Mouse (Mus musculus): ENCODE measurements around the gene Rps6ka2. TPM values are rescaled to one million over a fixed set of nuclear protein-coding genes. Genes with fewer than 3 reads are reported as not detected.
A peak's percentile ranks its signal among the peaks of the same experiment; 100 is the strongest.
"Not testable (repeated sequence)": the region's sequence is repeated elsewhere in the genome, so short reads cannot be mapped to it uniquely, and the experiment has no call there.

Rps6ka2 gene
- polyA plus RNA-seq, 1 experiment from 2014 or later: 31.3 TPM

DNA sequence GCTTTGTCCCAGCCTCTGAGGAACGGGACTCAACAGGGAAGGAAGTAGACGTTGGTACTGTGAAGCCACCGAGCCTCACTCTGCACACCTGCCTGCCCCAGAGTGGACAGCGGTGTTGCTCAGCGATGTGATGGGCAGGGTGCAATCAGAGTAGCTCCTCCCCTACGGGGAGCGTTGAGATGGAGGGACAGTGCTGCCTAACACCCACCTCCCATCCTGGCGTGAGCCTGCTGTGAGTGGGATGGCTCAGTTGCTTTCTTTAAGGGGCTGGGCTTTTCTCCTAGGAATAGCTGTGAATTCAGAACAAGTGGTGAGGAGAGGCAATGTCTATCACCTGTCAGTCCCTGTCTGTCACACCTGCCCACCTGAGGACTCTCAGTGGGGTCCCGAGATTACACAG is 12.3 kb downstream of the Rps6ka2 start:
- Histone ChIP-seq H3K4me3 (no peak overlapping the region), H3K36me3 (peaks cover 4% of the 10 kb centered on the region), H3K27me3 (ENCODE audit: insufficient read depth, poor library complexity, severe bottlenecking) (no peaks in the 10 kb centered on the region), H3K9me3 (no peaks in the 10 kb centered on the region), H3K4me1 (replicated peaks) (peaks cover 50% of the 10 kb centered on the region), H3K27ac (no peak overlapping the region)
- WGBS: 62% methylated on average over 9 of the region's 9 CpGs
- DNase-seq (ENCODE audit: low spot score): no peak

DNA sequence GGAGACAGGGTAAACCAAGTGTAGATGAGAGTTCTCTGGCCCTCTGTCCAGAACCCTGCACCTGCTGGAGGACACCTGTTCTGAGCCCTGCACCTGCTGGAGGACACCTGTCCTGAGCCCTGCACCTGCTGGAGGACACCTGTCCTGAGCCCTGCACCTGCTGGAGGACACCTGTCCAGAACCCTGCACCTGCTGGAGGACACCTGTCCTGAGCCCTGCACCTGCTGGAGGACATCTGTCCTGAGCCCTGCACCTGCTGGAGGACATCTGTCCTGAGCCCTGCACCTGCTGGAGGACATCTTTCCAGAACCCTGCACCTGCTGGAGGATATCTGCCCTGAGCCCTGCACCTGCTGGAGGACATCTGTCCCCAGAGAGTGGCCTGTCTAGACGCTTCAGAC is 17.1 kb downstream of the Rps6ka2 start:
- WGBS: 95% methylated on average over 1 of the region's 1 CpGs
- not testable (repeated sequence) for H3K4me3 ChIP-seq; H3K9me3 ChIP-seq; H3K27ac ChIP-seq; DNase-seq (ENCODE audit: low spot score); H3K27me3 ChIP-seq (ENCODE audit: insufficient read depth, poor library complexity, severe bottlenecking)
- Histone ChIP-seq H3K4me1 (replicated peaks) (peaks cover 20% of the 10 kb centered on the region), H3K36me3 (peaks cover 24% of the 10 kb centered on the region)

GRCm38 (mm10) chr17:7189425-7189824 is 19.5 kb downstream of the Rps6ka2 start:
- Histone ChIP-seq H3K27me3 (ENCODE audit: insufficient read depth, poor library complexity, severe bottlenecking) (no peaks in the 10 kb centered on the region), H3K27ac (no peak overlapping the region), H3K9me3 (no peaks in the 10 kb centered on the region), H3K4me3 (no peak overlapping the region), H3K36me3 (peaks cover 24% of the 10 kb centered on the region), H3K4me1 (replicated peaks) (peaks cover 6% of the 10 kb centered on the region)
- no peak for DNase-seq (ENCODE audit: low spot score)
- WGBS: 94% methylated on average over 3 of the region's 3 CpGs

DNA sequence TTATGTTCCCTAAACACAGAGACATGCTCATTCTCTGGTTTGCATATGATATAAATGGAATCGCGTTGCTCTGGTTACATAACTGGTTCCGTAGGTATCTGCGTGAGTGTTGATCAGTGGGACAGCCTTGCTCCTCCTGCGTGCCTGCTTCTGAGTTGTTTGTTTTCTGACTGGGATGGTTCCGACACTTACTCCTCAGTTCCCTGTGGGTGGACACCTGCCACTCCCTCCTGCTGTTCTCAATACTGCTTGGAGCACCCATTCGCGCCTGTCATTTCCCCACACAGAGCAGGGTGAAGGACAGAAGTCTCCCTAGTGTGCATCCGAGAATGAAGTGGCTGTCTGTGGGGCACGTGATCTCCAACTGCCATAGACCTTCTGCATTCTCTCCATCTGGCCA is 20.1 kb downstream of the Rps6ka2 start:
- peaks cover 24% of the 10 kb centered on the region for H3K36me3 ChIP-seq
- H3K9me3 ChIP-seq: no peaks in the 10 kb centered on the region
- WGBS: 88% methylated on average over 10 of the region's 10 CpGs
- no peak overlapping the region for H3K27ac ChIP-seq
- no peak overlapping the region for H3K4me3 ChIP-seq
- H3K4me1 ChIP-seq (replicated peaks): peaks cover under 1% of the 10 kb centered on the region
- DNase-seq (ENCODE audit: low spot score): no peak
- no peaks in the 10 kb centered on the region for H3K27me3 ChIP-seq (ENCODE audit: insufficient read depth, poor library complexity, severe bottlenecking)

DNA sequence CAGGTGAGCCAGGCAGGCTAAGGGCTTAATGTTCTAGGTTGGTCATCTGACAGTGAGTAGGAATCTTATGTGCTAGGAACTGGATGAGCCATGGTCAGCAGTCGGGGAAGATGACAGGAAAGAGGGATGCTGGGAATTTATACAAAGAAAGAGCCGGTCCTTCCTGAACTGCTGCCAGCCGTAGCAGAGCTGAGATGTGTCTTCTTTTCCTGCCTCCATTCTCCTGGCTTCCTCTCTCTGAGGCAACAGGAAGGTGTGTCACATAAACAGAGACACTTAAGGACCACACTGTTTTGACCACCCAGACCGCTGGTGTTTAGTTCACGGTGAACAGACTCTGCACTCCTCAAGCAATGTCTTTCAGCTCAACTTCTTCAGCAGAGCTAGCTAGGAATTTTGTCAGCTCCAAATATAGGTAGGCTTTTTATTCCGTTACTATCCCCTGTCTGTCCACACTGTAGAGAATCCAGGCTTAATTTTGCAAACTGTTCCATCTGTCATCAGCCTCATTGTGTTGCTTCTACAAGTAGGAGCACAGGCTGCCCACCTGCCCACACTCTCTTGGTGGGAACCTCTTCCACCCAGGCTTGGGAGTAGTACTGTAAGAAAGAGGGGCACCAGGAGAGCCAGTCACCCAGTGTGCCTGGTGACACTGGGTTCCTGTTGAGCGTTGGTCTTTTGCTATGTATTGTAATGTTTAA is 24.4 kb downstream of the Rps6ka2 start:
- Histone ChIP-seq H3K4me1 (replicated peaks) (peaks cover 15% of the 10 kb centered on the region), H3K27me3 (ENCODE audit: insufficient read depth, poor library complexity, severe bottlenecking) (no peaks in the 10 kb centered on the region), H3K4me3 (no peak overlapping the region), H3K27ac (no peak overlapping the region), H3K36me3 (peaks cover 1% of the 10 kb centered on the region; the same call in 1 of the 2 replicates), H3K9me3 (no peaks in the 10 kb centered on the region; the same call in 1 of the 2 replicates)
- DNase-seq (ENCODE audit: low spot score): no peak
- 90% methylated on average over 7 of the region's 7 CpGs for WGBS

- H3K27ac ChIP-seq: no peak overlapping the region
Observed at GRCm38 (mm10) chr17:7197121-7197925, 27.4 kb downstream of the Rps6ka2 start.

GRCm38 (mm10) chr17:7204771-7205406 is 35.0 kb downstream of the Rps6ka2 start:
- H3K9me3 ChIP-seq: no peaks in the 10 kb centered on the region
- peaks cover 56% of the 10 kb centered on the region for H3K4me1 ChIP-seq (replicated peaks)
- no peaks in the 10 kb centered on the region for H3K36me3 ChIP-seq
- peak; percentile 58 for DNase-seq (ENCODE audit: low spot score)
- peak overlapping the region; percentile 80 for H3K27ac ChIP-seq
- H3K27me3 ChIP-seq (ENCODE audit: insufficient read depth, poor library complexity, severe bottlenecking): no peaks in the 10 kb centered on the region
- 42% methylated on average over 11 of the region's 11 CpGs for WGBS
- H3K4me3 ChIP-seq: 0 out of 2 replicates have a peak overlapping the region, but pooled peaks have one; percentile 11

More at GRCm38 (mm10) chr17:7197121-7197925, 27.4 kb downstream of the Rps6ka2 start:
- Histone ChIP-seq H3K4me1 (replicated peaks) (peaks cover 15% of the 10 kb centered on the region), H3K36me3 (no peaks in the 10 kb centered on the region), H3K4me3 (no peak overlapping the region), H3K9me3 (no peaks in the 10 kb centered on the region; the same call in 1 of the 2 replicates), H3K27me3 (ENCODE audit: insufficient read depth, poor library complexity, severe bottlenecking) (no peaks in the 10 kb centered on the region)
- no peak for DNase-seq (ENCODE audit: low spot score)
- WGBS: 73% methylated on average over 9 of the region's 9 CpGs

GRCm38 (mm10) chr17:7206434-7207145 is 36.7 kb downstream of the Rps6ka2 start:
- Histone ChIP-seq H3K36me3 (no peaks in the 10 kb centered on the region), H3K27me3 (ENCODE audit: insufficient read depth, poor library complexity, severe bottlenecking) (no peaks in the 10 kb centered on the region), H3K4me3 (no peak overlapping the region), H3K27ac (peak overlapping the region; percentile 20), H3K9me3 (no peaks in the 10 kb centered on the region), H3K4me1 (replicated peaks) (peaks cover 69% of the 10 kb centered on the region)
- 80% methylated on average over 6 of the region's 6 CpGs for WGBS
- DNase-seq (ENCODE audit: low spot score): no peak

GRCm38 (mm10) chr17:7210648-7211047 is 40.7 kb downstream of the Rps6ka2 start:
- Histone ChIP-seq H3K4me1 (replicated peaks) (peaks cover 64% of the 10 kb centered on the region), H3K27ac (peak overlapping the region; percentile 78), H3K4me3 (no peak overlapping the region), H3K36me3 (no peaks in the 10 kb centered on the region), H3K9me3 (no peaks in the 10 kb centered on the region), H3K27me3 (ENCODE audit: insufficient read depth, poor library complexity, severe bottlenecking) (no peaks in the 10 kb centered on the region)
- 55% methylated on average over 11 of the region's 11 CpGs for WGBS
- peak; percentile 41 for DNase-seq (ENCODE audit: low spot score)

- Histone ChIP-seq H3K9me3 (no peaks in the 10 kb centered on the region), H3K27me3 (ENCODE audit: insufficient read depth, poor library complexity, severe bottlenecking) (no peaks in the 10 kb centered on the region), H3K36me3 (no peaks in the 10 kb centered on the region), H3K4me1 (replicated peaks) (peaks cover 54% of the 10 kb centered on the region), H3K27ac (peak overlapping the region; percentile 62; the same call in 1 of the 2 replicates), H3K4me3 (no peak overlapping the region)
- 80% methylated on average over 4 of the region's 4 CpGs for WGBS
- DNase-seq (ENCODE audit: low spot score): no peak
Observed at GRCm38 (mm10) chr17:7211893-7212292, 42.0 kb downstream of the Rps6ka2 start.

DNA sequence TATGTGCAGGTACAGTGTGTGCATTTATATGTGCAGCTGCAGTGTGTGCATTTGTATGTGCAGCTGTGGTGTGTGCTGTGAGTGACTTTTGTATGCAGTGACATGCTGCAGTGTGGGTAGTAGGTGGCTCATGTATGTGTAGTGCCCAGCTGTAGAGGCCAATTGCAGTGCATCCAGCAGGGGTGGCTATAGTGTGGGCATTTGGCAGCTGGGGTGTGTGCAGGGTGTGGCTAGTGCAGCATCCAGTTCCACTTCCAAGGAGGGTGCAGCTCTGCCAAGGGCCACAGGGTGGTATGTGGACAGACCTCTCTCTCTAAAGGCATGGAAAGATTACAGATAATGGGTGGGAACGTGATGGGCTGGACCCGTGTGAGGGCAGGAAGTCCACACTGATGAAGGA is 43.3 kb downstream of the Rps6ka2 start:
- Histone ChIP-seq H3K27ac (no peak overlapping the region), H3K4me3 (no peak overlapping the region), H3K36me3 (no peaks in the 10 kb centered on the region), H3K4me1 (replicated peaks) (peaks cover 53% of the 10 kb centered on the region), H3K27me3 (ENCODE audit: insufficient read depth, poor library complexity, severe bottlenecking) (no peaks in the 10 kb centered on the region), H3K9me3 (no peaks in the 10 kb centered on the region)
- no peak for DNase-seq (ENCODE audit: low spot score)
- 91% methylated on average over 2 of the region's 2 CpGs for WGBS

DNA sequence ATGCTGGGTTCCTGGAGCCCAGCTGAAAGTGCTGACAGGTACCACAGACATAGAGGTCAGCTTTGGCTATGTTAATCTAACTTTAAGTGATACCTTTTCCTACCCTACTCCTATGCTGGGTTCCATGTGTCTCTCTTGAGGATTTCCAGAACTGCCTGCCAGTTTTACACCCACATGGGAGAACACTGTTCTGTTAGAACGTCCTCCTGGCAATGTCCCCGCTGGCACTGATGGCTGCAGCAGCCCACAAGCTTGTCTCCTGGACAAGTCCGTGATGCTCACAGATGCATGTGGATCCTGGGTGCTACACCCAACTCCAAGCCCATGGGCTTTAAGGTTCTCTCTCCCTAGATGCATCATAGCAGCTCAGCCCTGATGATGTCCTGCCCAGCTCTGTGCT is 44.1 kb downstream of the Rps6ka2 start:
- Histone ChIP-seq H3K27ac (no peak overlapping the region; the same call in 1 of the 2 replicates), H3K4me1 (replicated peaks) (peaks cover 44% of the 10 kb centered on the region)
- 90% methylated on average over 3 of the region's 3 CpGs for WGBS

More for the DNA sequence above, 44.1 kb downstream of the Rps6ka2 start:
- no peak for DNase-seq (ENCODE audit: low spot score)
- Histone ChIP-seq H3K9me3 (no peaks in the 10 kb centered on the region), H3K27me3 (ENCODE audit: insufficient read depth, poor library complexity, severe bottlenecking) (no peaks in the 10 kb centered on the region), H3K36me3 (no peaks in the 10 kb centered on the region), H3K4me3 (no peak overlapping the region)

Data from hindbrain, embryonic 10.5 days (tissue).